Mouse (Mus musculus): ENCODE results near the gene Wdr70. TPM values are rescaled to one million over a fixed set of nuclear protein-coding genes. Genes with fewer than 3 reads are reported as not detected.
A peak's percentile ranks its signal among the peaks of the same experiment; 100 is the strongest.

Gene Wdr70
- polyA plus RNA-seq, 1 experiment from 2014 or later, result 19.9 TPM

- Histone ChIP-seq H3K9me3 (replicated peaks) (no peaks in the 10 kb centered on the region), H3K9ac (no peak overlapping the region), H3K4me1 (replicated peaks) (no peaks in the 10 kb centered on the region), H3K27ac (replicated peaks) (no peak overlapping the region), H3K36me3 (replicated peaks) (no peaks in the 10 kb centered on the region), H3K27me3 (no peaks in the 10 kb centered on the region), H3K4me3 (replicated peaks) (no peak overlapping the region), H3K4me2 (peak overlapping the region; percentile 10; the same call in 1 of the 2 replicates)
- no peak for ATAC-seq (ENCODE audit: insufficient read depth)
- WGBS (ENCODE audit: insufficient replicate concordance), result 56% methylated on average over 16 of the region's 16 CpGs
These were observed 164.9 kb downstream of the Wdr70 start for GRCm38 (mm10) chr15:7934105-7934504.

- no peaks in the 10 kb centered on the region for H3K27me3 ChIP-seq
- no peak overlapping the region for H3K9ac ChIP-seq
- 69% methylated on average over 8 of the region's 8 CpGs for WGBS (ENCODE audit: insufficient replicate concordance)
- ATAC-seq (ENCODE audit: insufficient read depth), result peak; percentile 68; the same call in 1 of the 2 replicates
- H3K4me3 ChIP-seq (replicated peaks), result no peak overlapping the region
- H3K4me2 ChIP-seq, result no peak overlapping the region; the same call in 1 of the 2 replicates
- no peaks in the 10 kb centered on the region for H3K36me3 ChIP-seq (replicated peaks)
- H3K27ac ChIP-seq (replicated peaks), result no peak overlapping the region
- no peaks in the 10 kb centered on the region for H3K4me1 ChIP-seq (replicated peaks)
- no peaks in the 10 kb centered on the region for H3K9me3 ChIP-seq (replicated peaks)
These were observed 167.4 kb downstream of the Wdr70 start for GRCm38 (mm10) chr15:7931605-7932008.

GRCm38 (mm10) chr15:7925382-7925781 is 173.6 kb downstream of the Wdr70 start:
- no peak overlapping the region for H3K4me3 ChIP-seq (replicated peaks)
- no peak overlapping the region for H3K27ac ChIP-seq (replicated peaks)
- no peak for ATAC-seq (ENCODE audit: insufficient read depth)
- H3K4me2 ChIP-seq, result no peak overlapping the region
- no peaks in the 10 kb centered on the region for H3K27me3 ChIP-seq
- H3K9ac ChIP-seq, result no peak overlapping the region
- H3K36me3 ChIP-seq (replicated peaks), result no peaks in the 10 kb centered on the region
- WGBS (ENCODE audit: insufficient replicate concordance), result 67% methylated on average over 4 of the region's 4 CpGs
- no peaks in the 10 kb centered on the region for H3K4me1 ChIP-seq (replicated peaks)
- H3K9me3 ChIP-seq (replicated peaks), result no peaks in the 10 kb centered on the region

- Histone ChIP-seq H3K36me3 (replicated peaks) (no peaks in the 10 kb centered on the region), H3K9ac (no peak overlapping the region), H3K4me3 (replicated peaks) (no peak overlapping the region), H3K27ac (replicated peaks) (no peak overlapping the region), H3K27me3 (no peaks in the 10 kb centered on the region), H3K9me3 (replicated peaks) (no peaks in the 10 kb centered on the region), H3K4me1 (replicated peaks) (no peaks in the 10 kb centered on the region), H3K4me2 (no peak overlapping the region)
- ATAC-seq (ENCODE audit: insufficient read depth), result no peak
- 60% methylated on average over 4 of the region's 4 CpGs for WGBS (ENCODE audit: insufficient replicate concordance)
These were observed 175.7 kb downstream of the Wdr70 start for GRCm38 (mm10) chr15:7923281-7923680.

GRCm38 (mm10) chr15:7922291-7923037 is 176.5 kb downstream of the Wdr70 start:
- Histone ChIP-seq H3K4me3 (replicated peaks) (no peak overlapping the region), H3K4me2 (no peak overlapping the region), H3K4me1 (replicated peaks) (no peaks in the 10 kb centered on the region), H3K27me3 (no peaks in the 10 kb centered on the region), H3K36me3 (replicated peaks) (no peaks in the 10 kb centered on the region), H3K9me3 (replicated peaks) (no peaks in the 10 kb centered on the region), H3K9ac (no peak overlapping the region), H3K27ac (replicated peaks) (no peak overlapping the region)
- 90% methylated on average over 14 of the region's 14 CpGs for WGBS (ENCODE audit: insufficient replicate concordance)
- ATAC-seq (ENCODE audit: insufficient read depth), result no peak

GRCm38 (mm10) chr15:7921124-7921523 is 177.9 kb downstream of the Wdr70 start:
- H3K27ac ChIP-seq (replicated peaks), result no peak overlapping the region
- H3K4me3 ChIP-seq (replicated peaks), result no peak overlapping the region
- no peak overlapping the region for H3K4me2 ChIP-seq
- no peaks in the 10 kb centered on the region for H3K36me3 ChIP-seq (replicated peaks)
- no peaks in the 10 kb centered on the region for H3K9me3 ChIP-seq (replicated peaks)
- WGBS (ENCODE audit: insufficient replicate concordance), result 70% methylated on average over 6 of the region's 6 CpGs
- no peak overlapping the region for H3K9ac ChIP-seq
- no peaks in the 10 kb centered on the region for H3K27me3 ChIP-seq
- ATAC-seq (ENCODE audit: insufficient read depth), result no peak
- no peaks in the 10 kb centered on the region for H3K4me1 ChIP-seq (replicated peaks)

GRCm38 (mm10) chr15:7906491-7907035 is 192.4 kb downstream of the Wdr70 start:
- H3K4me2 ChIP-seq, result no peak overlapping the region
- no peak overlapping the region for H3K27ac ChIP-seq (replicated peaks)
- ATAC-seq (ENCODE audit: insufficient read depth), result no peak
- H3K4me1 ChIP-seq (replicated peaks), result no peaks in the 10 kb centered on the region
- no peaks in the 10 kb centered on the region for H3K9me3 ChIP-seq (replicated peaks)
- no peaks in the 10 kb centered on the region for H3K27me3 ChIP-seq
- WGBS (ENCODE audit: insufficient replicate concordance), result 68% methylated on average over 5 of the region's 5 CpGs
- H3K36me3 ChIP-seq (replicated peaks), result no peaks in the 10 kb centered on the region
- no peak overlapping the region for H3K4me3 ChIP-seq (replicated peaks)
- H3K9ac ChIP-seq, result no peak overlapping the region

GRCm38 (mm10) chr15:7899286-7899685 is 199.7 kb downstream of the Wdr70 start:
- H3K27me3 ChIP-seq, result no peaks in the 10 kb centered on the region
- no peak overlapping the region for H3K4me2 ChIP-seq
- H3K9ac ChIP-seq, result no peak overlapping the region
- no peak overlapping the region for H3K27ac ChIP-seq (replicated peaks)
- no peak for ATAC-seq (ENCODE audit: insufficient read depth)
- no peak overlapping the region for H3K4me3 ChIP-seq (replicated peaks)
- H3K4me1 ChIP-seq (replicated peaks), result no peaks in the 10 kb centered on the region
- 81% methylated on average over 6 of the region's 6 CpGs for WGBS (ENCODE audit: insufficient replicate concordance)
- no peaks in the 10 kb centered on the region for H3K36me3 ChIP-seq (replicated peaks)
- H3K9me3 ChIP-seq (replicated peaks), result no peaks in the 10 kb centered on the region

- no peaks in the 10 kb centered on the region for H3K36me3 ChIP-seq (replicated peaks)
- no peak overlapping the region for H3K4me3 ChIP-seq (replicated peaks)
- ATAC-seq (ENCODE audit: insufficient read depth), result no peak
- H3K9me3 ChIP-seq (replicated peaks), result no peaks in the 10 kb centered on the region
- no peaks in the 10 kb centered on the region; the same call in 1 of the 2 replicates for H3K4me1 ChIP-seq (replicated peaks)
- 54% methylated on average over 9 of the region's 9 CpGs for WGBS (ENCODE audit: insufficient replicate concordance)
- no peak overlapping the region for H3K27ac ChIP-seq (replicated peaks)
- H3K4me2 ChIP-seq, result no peak overlapping the region
- no peaks in the 10 kb centered on the region for H3K27me3 ChIP-seq
- no peak overlapping the region for H3K9ac ChIP-seq
These were observed 207.3 kb downstream of the Wdr70 start for GRCm38 (mm10) chr15:7891547-7892282.

GRCm38 (mm10) chr15:7890286-7890685 is 208.7 kb downstream of the Wdr70 start:
- no peak overlapping the region for H3K4me2 ChIP-seq
- no peak overlapping the region for H3K27ac ChIP-seq (replicated peaks)
- H3K27me3 ChIP-seq, result no peaks in the 10 kb centered on the region
- no peaks in the 10 kb centered on the region for H3K9me3 ChIP-seq (replicated peaks)
- ATAC-seq (ENCODE audit: insufficient read depth), result no peak
- no peaks in the 10 kb centered on the region; the same call in 1 of the 2 replicates for H3K4me1 ChIP-seq (replicated peaks)
- no peaks in the 10 kb centered on the region for H3K36me3 ChIP-seq (replicated peaks)
- 76% methylated on average over 5 of the region's 5 CpGs for WGBS (ENCODE audit: insufficient replicate concordance)
- no peak overlapping the region for H3K4me3 ChIP-seq (replicated peaks)
- H3K9ac ChIP-seq, result no peak overlapping the region

- H3K9me3 ChIP-seq (replicated peaks), result no peaks in the 10 kb centered on the region
- no peak for ATAC-seq (ENCODE audit: insufficient read depth)
These were observed 209.7 kb downstream of the Wdr70 start for GRCm38 (mm10) chr15:7889362-7889674.

More at GRCm38 (mm10) chr15:7889362-7889674, 209.7 kb downstream of the Wdr70 start:
- Histone ChIP-seq H3K4me1 (replicated peaks) (no peaks in the 10 kb centered on the region; the same call in 1 of the 2 replicates), H3K4me2 (no peak overlapping the region), H3K9ac (no peak overlapping the region), H3K27me3 (no peaks in the 10 kb centered on the region), H3K27ac (replicated peaks) (no peak overlapping the region), H3K4me3 (replicated peaks) (no peak overlapping the region), H3K36me3 (replicated peaks) (no peaks in the 10 kb centered on the region)
- 85% methylated on average over 5 of the region's 5 CpGs for WGBS (ENCODE audit: insufficient replicate concordance)
